Mouse (Mus musculus) R1 (cell line): ENCODE measurements at regions not wholly inside any gene's neighbourhood (a gene's known extent, or its start where the extent isn't known, plus 50 kb on each side); places are given as distances from the start of the nearest gene placed in this dataset.
A peak's percentile ranks its signal among the peaks of the same experiment; 100 is the strongest.

Experiments
- DNase-seq: peaks from one replicate; pipeline ENCODE4 v3.0.0-alpha.2; 2018; ENCODE audit warnings: low read depth, low spot score

DNA sequence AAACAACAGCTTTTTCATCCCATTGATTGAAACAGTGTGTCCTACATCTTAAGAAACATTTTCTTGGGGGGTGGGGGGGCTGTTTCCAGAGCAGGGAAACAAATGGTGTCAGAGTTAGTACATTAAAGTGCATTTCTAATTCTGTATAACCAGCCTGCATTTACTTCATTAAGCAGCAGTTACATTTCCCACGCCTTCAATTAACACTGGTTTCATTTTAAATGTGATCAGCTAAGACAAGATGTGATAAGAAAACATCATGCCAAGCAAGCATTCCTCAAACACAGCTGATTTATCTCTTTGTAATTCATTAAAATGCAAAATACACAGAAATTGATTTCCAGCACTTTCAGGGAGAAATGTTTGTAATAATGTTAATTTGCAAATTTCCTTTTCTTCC, 122.0 kb downstream of the Olfr1505 start:
- no peak for DNase-seq

- DNase-seq, result no peak
Measured at GRCm38 (mm10) chr19:14035785-14036184, 122.5 kb downstream of the Olfr1505 start.

GRCm38 (mm10) chr19:14036750-14037149, 123.4 kb downstream of the Olfr1505 start:
- no peak for DNase-seq

GRCm38 (mm10) chr19:14042753-14043152, 129.4 kb downstream of the Olfr1505 start:
- DNase-seq, result peak; percentile 21

- peak; percentile 24 for DNase-seq
Measured at GRCm38 (mm10) chr19:14045456-14045855, 132.1 kb downstream of the Olfr1505 start.

DNA sequence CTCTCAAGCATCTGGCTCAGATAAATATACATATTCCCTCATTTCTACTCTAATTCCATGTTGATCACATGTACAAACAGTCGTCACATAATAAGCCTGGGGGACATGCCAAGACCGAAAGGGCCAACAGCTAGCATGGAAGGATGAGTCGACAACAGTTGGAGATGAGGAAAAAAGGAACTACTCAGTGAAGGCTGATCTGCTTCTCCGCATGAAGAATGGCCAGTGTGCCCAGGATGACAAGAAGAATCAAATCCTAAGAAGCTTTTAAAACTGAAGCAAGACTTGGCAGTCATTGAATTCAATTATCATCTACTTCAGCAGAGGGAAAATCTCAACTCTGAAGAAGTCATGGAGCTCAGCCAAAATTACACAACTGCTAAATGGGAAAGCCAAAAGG, 138.7 kb downstream of the Olfr1505 start:
- no peak for DNase-seq

DNA sequence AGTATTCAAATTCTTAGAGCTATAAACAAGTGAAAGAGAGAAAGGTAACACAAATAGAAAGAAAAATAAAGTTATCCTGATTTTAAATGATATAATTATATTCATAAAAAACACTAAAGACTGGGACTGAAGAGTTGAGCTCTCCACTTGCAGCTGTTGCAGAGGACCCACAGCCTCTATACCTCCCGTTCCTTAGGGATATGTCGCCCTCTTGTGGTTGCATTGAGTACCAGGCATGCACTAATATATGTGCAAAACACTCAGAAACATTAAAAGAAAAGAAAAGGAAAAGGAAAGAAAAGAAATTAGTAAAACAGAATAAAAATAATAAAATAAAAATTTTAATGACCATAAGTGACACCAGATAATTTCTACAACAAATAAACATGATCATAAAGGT, 167.2 kb downstream of the Olfr1505 start:
- DNase-seq, result peak; percentile 58

- no peak for DNase-seq
Measured at GRCm38 (mm10) chr19:14084726-14085125, 171.4 kb downstream of the Olfr1505 start.

DNA sequence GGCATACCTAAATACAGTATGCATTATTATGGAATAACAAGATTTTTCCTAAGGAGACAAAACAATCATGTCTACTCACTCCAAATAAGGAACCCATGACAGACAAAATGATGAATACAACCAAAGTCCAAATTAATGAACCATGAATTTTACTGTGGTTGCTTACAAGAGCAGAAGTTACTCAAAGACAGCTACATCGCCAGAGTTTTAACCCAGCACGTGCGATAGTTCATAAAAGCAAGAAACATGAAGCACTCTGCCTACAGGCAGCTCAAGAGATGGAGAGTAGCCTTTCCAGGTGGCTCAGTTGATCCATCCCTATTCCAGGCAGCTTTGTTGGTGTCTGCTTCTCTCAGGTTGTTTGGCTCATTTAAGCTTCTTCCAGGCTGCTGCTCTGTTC, 176.8 kb downstream of the Olfr1505 start:
- DNase-seq, result no peak

DNA sequence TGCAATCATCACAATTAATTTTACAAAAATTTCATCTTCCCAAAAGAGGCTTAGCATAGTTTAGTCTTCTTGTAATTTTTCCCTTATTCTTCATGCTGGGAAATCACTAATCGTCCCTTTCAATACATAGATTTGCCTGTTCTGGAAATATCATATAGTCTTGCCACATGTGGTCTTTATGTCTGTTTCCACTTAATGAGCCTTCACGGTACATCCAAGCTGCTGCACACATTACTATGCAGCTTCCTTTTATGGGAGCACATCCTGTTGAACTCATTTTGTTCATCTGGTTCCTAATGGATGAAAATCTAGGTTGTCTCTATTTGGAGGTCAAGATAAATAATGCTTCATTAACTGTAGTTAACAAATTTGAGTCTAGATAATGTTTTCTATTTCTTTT, 180.9 kb downstream of the Olfr1505 start:
- no peak for DNase-seq

DNA sequence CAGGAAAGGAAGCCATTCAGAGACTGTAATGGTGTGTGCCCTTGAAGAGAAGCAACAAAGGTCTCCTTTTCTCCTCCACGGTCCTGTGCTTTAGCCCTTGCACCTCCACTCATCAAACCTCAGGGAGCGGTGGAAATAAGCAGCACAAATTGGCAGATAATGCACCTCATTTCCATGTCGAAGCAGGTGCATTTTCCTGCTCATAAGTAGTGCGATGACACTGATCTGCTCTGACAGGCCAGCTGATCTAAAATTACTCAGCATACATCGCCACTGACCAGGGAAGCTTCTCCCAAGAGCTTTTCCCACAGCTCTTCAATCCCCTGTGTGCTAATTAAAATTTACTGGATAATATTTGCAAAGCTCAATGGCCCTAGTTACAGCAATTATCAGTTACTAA, 182.9 kb downstream of the Olfr1505 start:
- DNase-seq, result no peak

DNA sequence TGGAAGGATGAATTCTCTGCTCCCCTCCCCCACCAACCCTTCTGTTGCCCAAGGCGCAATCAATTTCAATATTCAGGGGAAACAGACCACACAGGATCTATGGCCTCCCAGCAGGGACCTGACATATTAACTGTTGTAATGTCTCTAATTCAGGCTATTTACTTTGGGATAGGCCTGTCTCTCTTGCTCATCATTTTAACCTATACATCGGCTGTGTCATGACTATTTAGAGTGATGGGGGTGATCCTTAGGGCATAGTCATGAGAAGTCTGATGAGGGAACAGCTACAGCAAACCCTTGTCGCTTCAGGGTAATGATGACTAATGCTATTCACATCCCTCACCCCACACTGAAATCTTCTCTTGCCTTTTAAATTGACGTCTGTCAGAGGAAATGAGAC, 195.8 kb downstream of the Olfr1505 start:
- DNase-seq, result no peak

DNA sequence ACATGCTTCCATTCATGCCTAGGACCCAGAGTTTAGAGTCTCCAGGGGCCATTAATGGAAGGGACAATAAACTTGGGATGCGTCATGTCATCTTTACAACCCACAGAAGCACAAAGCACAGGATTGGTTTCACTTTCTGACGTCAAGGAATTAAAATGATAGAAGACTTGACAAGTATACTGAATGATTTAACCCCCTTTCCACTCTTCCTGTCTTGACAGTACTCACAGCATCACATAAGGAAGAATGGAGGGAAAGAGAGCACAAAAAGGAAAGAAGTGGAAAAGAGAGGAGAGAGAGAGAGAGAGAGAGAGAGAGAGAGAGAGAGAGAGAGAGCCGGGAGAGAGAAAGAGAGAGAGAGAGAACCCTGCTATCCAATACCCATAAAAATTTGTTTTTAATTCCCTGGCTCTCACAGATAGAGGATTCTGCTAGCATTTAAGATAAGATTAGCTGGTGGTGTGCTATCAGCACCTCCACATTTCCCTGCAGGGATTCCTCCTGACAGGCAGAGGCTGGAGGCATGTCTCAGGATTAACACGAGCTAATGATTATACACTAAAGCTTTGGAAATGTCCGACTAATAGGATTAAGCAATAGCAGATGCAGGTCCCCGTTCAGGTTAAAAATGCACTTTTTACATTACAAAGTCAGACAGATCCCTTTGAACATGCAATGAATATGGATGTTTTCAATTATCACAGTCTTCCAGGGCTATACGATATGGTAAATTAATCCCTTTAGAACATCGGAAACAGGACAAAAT, 210.2 kb downstream of the Olfr1505 start:
- no peak for DNase-seq

DNA sequence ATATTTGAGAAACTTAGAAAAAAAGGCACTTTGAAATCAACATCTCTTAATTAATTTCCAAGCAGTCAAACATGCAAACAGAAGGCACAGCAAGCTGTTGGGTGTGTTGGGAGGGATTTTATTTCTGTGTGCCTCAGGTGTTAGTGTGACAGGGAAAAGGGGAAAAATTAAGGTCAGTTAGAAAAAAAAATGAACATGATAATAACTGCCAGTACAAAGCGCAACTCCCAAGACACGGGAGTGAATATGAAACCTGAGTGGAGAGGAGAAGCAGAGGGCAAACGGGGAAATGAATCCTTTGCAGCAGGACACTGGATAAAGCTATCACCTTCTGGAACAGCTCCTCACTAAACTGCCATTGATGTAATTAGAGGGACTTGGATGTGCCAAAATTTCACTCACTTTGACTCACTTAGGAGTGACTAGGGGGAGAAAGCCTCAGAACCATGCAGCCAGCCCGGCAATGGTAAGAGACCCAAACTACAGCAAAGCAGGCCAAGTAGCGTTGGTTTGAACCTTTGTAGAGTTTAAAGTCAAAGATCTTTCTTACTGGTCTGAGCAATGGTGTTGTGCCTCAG, 211.0 kb downstream of the Olfr1505 start:
- no peak for DNase-seq

DNA sequence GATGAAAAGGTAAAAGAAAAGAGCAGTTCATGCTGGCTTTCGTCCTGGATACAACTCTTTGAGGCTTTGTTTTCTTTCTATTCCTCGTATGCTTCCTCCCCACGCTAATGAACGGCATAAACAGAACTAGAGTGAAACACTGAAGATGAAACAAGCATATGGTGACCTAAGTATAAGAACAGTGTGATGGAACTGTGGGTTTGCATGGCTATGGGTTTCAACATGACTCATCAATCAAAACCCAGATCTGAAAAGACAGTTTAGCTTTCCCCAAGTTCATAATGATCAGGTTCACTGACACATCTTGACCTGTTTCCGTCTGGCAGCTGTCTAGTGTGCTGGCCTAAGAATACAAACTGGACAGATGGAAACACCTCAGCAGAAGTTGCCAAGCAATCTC, 211.7 kb downstream of the Olfr1505 start:
- DNase-seq, result no peak

- DNase-seq, result no peak
Measured at GRCm38 (mm10) chr19:14128397-14129209, 215.3 kb downstream of the Olfr1505 start.

DNA sequence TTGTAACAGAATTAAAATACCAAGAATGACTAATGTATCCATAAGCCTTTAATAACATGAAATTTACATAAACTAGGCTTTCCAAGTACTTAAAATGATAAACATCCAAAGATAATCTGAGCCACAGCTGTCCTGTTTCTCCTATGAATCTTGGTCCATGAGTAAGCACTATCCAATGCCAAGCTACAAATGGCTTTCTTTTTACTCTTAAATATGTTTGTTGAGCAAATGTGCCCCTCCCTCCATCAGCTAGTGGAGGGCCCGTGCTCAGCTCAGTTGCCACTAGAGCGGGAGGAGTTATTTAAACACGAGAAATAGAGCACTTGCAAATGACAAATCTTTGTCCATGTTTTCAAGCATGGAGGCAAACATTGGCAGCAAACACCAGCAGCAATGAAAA, 247.9 kb downstream of the Olfr1505 start:
- no peak for DNase-seq

- no peak for DNase-seq
Measured at GRCm38 (mm10) chr19:14162773-14163172, 249.4 kb downstream of the Olfr1505 start.

GRCm38 (mm10) chr19:14165775-14166174, 252.4 kb downstream of the Olfr1505 start:
- DNase-seq, result no peak

DNA sequence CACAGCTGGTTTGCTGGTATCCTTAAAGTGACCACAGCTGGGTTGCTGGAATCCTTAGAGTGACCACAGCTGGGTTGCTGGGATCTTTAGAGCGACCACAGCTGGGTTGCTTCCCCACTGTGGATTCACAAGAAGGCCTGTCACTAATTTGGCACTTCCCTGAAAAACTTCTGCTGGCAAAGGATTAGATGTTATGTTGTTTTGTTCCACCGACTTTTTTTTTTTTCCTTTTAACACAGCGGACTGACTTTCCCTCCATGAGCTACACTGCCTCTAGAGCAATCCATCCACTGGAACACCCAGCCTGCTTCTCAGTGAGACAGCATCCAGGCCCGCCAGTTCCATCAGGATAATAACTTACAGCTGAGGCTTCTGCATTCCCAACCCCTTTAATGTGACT, 266.9 kb downstream of the Olfr1505 start:
- DNase-seq, result no peak

- no peak for DNase-seq
Measured at GRCm38 (mm10) chr19:14180956-14181355, 267.6 kb downstream of the Olfr1505 start.

GRCm38 (mm10) chr19:14181661-14182415, 268.5 kb downstream of the Olfr1505 start:
- DNase-seq, result no peak
